ENCODE assay signal across 19 mouse cellular contexts in the genomic region with DNA sequence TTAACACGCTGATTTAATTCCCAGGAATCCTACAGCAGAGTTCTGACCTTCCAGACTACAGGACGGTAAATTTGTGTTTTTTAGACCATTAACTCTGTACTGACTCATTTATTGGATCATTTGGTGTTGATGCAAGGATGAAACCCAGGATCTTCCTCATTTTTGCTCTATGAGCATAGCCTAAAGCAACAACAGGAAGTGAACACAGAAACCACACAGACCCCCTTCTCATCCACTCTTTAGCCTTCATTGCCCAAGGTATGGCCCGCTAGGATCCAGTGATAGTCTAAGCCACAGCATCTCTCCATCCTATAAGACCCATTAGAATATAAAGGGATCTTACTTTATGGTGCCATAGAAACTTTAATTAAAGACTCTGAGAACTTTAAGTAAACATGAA. TPM values are rescaled to one million over a fixed set of nuclear protein-coding genes. Genes with fewer than 3 reads are reported as not detected.
DNase-seq lines count a peak whose midpoint lies in the region; ATAC-seq lines count a peak whose summit lies in the region.
"Had no signal": no experiment of that assay in that cellular context is flagged by ENCODE, and none has a peak within 500 bp of the region (broad histone marks: within the 10 kb centered on the region; RNA-seq: fewer than 3 reads in every experiment).

No protein-coding gene starts in this region.

- no peak for DNase-seq in heart, postnatal 25 days (ENCODE audit: low spot score)
- no peak for DNase-seq in adrenal gland, postnatal 25 days
- DNase-seq in left cerebral cortex, postnatal 36 days (ENCODE audit: low spot score in 2 of 2), result no peak
- DNase-seq: adrenal gland, adult 8-10 months; adrenal gland, postnatal 14 days; cerebellum, adult 11 months; cerebellum, adult 18-20 months; cerebellum, adult 8-10 months; cerebellum, adult 9-11 months; cerebellum, postnatal 14 days; cerebellum, postnatal 36 days; forebrain, postnatal 0 days had no signal

- peak; percentile 52 for ATAC-seq in common myeloid progenitor, adult 5-6 weeks (replicated peaks; ENCODE audit: low read depth, poor library complexity, severe bottlenecking)
- peak; percentile 87 for ATAC-seq in megakaryocyte, adult 5-6 weeks (ENCODE audit: poor library complexity, severe bottlenecking)
- ATAC-seq: activated CD4-positive, CD25-positive, alpha-beta regulatory T cell, adult 4 months; forebrain, embryonic 13.5 days; forebrain, embryonic 15.5 days; forebrain, postnatal 0 days; Patski had no signal

- intact Hi-C loops in heart, postnatal 25 days (cut with DNase I), result no loop called here
- intact Hi-C loops in left cerebral cortex, postnatal 36 days (cut with DNase I), result no loop called here

RNA-seq across cellular contexts. Expression of gene Grin2b, which starts 56.5 kb away (rescaled TPM):
- not detected in 2 replicates for total RNA-seq in common myeloid progenitor, adult 5-6 weeks (2017)
- total RNA-seq in megakaryocyte, adult 5-6 weeks (2015), result not detected in 2 replicates
- total RNA-seq in megakaryocyte, adult 5-6 weeks (2017), result not detected in 2 replicates
- under 1 TPM; under 0.01 to 0.03 TPM for total RNA-seq in heart, postnatal 25 days (2021)
- total RNA-seq in adrenal gland, postnatal 25 days (2021), result 0.05 and 1.4 TPM in 2 replicates
- total RNA-seq in left cerebral cortex, postnatal 36 days (2021), result 100 to 1,000 TPM; 248 to 335 TPM
- total RNA-seq: MEL had no signal

Comparison
In these comparisons a context has a peak if more than half of its experiments do, and no peak if none do; other contexts are left out.
1. RNA of gene Grin2b, which starts 56.5 kb away (total RNA-seq): 248 to 335 TPM in left cerebral cortex, postnatal 36 days; 0.05 to 1.4 TPM in adrenal gland, postnatal 25 days, under 0.01 to 0.03 TPM in heart, postnatal 25 days, not detected in common myeloid progenitor, adult 5-6 weeks and not detected in megakaryocyte, adult 5-6 weeks; every median in the first group is over 100 times any median in the second.